Mouse (Mus musculus) cerebellum, adult 2 months (tissue): ENCODE data around the gene Mak. TPM values are rescaled to one million over a fixed set of nuclear protein-coding genes. Genes with fewer than 3 reads are reported as not detected.

ENCODE experiments used
- DNase-seq, 2 experiments: peaks; one replicate each; pipeline ENCODE4 v3.0.0; 2021
- H3K27ac ChIP-seq: fragments of 200-500 bp; 2 replicates; pipeline ENCODE4 v1.5.1; 2012; ENCODE audit warnings: low read length, control low read depth, inconsistent platforms; ENCODE audit not compliant: insufficient read depth
- H3K27me3 ChIP-seq: fragments of 200-500 bp; 2 replicates; pipeline ENCODE4 v1.6.1; 2012; ENCODE audit warnings: inconsistent platforms, mild to moderate bottlenecking, low read length, moderate library complexity; ENCODE audit not compliant: control insufficient read depth, insufficient read depth
- H3K4me1 ChIP-seq: fragments of 200-500 bp; 2 replicates; pipeline ENCODE4 v1.6.1; 2011; ENCODE audit warnings: low read length; ENCODE audit not compliant: control insufficient read depth, insufficient read depth
- H3K4me3 ChIP-seq: fragments of 200-500 bp; replicated peaks from 2 replicates; pipeline ENCODE3; 2011; ENCODE audit warnings: mild to moderate bottlenecking, low read depth, low read length, control low read depth; ENCODE audit not compliant: insufficient read depth
- CTCF ChIP-seq: fragments of 200-500 bp; IDR thresholded peaks from 2 replicates; pipeline ENCODE4 v1.5.1; 2011; ENCODE audit warnings: low read depth, mild to moderate bottlenecking, control low read depth, low read length, moderate library complexity, borderline replicate concordance; ENCODE audit not compliant: insufficient read depth
- POLR2A ChIP-seq: fragments of 200-500 bp; IDR thresholded peaks from 2 replicates; pipeline ENCODE4 v1.6.1; 2011; ENCODE audit warnings: low read length, control low read depth, borderline replicate concordance; ENCODE audit not compliant: insufficient read depth
- WGBS: fragments of 180-500 bp; shearing (Covaris S2); methylation state at CpG from one replicate; pipeline ENCODE4 v1.1.7; 2018; 5-methylcytosine and 5-hydroxymethylcytosine counted together
- polyA plus RNA-seq: library from polyadenylated mRNA; depleted of rRNA; stranded (reverse); fragments of >200 nt; gene quantifications from 2 replicates; pipeline ENCODE4 v1.2.3, GENCODE M21; 2012

Mak gene
- polyA plus RNA-seq, 1 experiment = 0.43 TPM

DNA sequence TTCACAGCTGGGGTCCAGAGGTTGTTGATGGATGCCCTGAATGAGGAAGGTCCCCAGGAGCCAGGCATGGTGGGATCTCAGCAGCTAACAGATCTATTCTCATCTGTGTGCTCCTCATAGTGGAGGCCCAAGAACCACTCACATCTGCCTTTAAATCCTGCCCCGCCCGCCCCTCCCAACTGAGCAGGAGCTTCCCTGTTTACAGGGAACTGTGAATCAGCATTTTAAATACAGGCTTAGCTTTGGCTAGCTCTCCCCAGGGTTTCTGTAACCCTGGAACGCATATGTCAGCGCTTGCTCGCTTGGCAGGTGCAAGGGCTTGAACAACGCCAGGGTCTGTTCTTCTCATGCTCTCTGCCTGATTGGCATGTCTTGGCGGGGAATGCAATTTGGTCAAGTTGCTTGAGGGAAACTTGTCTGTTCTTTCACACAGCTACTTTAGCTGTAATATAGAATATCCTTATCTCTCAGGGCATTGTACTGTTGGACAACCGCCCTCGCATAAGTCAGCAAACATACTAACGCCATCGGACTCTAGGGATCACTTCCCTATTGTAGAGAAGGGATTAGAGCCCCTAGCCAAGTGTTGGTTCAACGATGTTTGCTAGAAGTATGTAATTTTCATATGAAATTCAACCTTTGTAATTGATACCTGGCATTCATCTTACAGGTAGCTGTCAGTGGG, 24.5 kb upstream of the Mak start:
- no peaks in the 10 kb centered on the region for H3K27me3 ChIP-seq
- H3K4me1 ChIP-seq = no peaks in the 10 kb centered on the region
- H3K4me3 ChIP-seq = no peak overlapping the region
- DNase-seq = no peak
- TF ChIP-seq POLR2A = no peak
- TF ChIP-seq CTCF = no peak
- WGBS = 54% methylated on average over 12 of the region's 12 CpGs
- H3K27ac ChIP-seq = no peak overlapping the region

DNA sequence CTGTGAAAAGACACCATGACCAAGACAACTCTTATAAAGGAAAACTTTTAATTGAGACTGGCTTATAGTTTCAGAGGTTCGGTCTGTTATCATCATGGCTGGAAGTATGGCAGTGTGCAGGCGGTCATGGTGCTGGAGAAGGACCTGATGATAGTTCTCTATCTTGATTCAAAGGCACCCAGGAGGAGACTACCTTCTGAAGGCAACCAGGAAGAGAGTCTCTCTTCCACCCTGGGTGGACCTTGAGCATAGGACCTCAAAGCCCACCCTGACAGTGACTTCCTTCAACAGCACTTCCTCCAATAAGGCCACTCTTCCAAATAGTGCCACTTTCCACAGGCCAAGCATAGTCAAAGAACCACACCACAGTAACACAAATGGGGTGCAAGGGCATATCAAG, 20.5 kb upstream of the Mak start:
- no peaks in the 10 kb centered on the region for H3K4me1 ChIP-seq
- no peaks in the 10 kb centered on the region for H3K27me3 ChIP-seq
- 92% methylated on average over 2 of the region's 2 CpGs for WGBS
- H3K27ac ChIP-seq = no peak overlapping the region
- no peak for TF ChIP-seq CTCF
- no peak for TF ChIP-seq POLR2A
- no peak for DNase-seq
- H3K4me3 ChIP-seq = no peak overlapping the region

- H3K27me3 ChIP-seq = no peaks in the 10 kb centered on the region
- TF ChIP-seq POLR2A (no peak), CTCF (no peak)
- H3K4me3 ChIP-seq = no peak overlapping the region
- no peak overlapping the region for H3K27ac ChIP-seq
- 70% methylated on average over 15 of the region's 15 CpGs for WGBS
- DNase-seq = no peak
- H3K4me1 ChIP-seq = no peaks in the 10 kb centered on the region
Observed at GRCm38 (mm10) chr13:41098325-41098724, 18.8 kb upstream of the Mak start.

DNA sequence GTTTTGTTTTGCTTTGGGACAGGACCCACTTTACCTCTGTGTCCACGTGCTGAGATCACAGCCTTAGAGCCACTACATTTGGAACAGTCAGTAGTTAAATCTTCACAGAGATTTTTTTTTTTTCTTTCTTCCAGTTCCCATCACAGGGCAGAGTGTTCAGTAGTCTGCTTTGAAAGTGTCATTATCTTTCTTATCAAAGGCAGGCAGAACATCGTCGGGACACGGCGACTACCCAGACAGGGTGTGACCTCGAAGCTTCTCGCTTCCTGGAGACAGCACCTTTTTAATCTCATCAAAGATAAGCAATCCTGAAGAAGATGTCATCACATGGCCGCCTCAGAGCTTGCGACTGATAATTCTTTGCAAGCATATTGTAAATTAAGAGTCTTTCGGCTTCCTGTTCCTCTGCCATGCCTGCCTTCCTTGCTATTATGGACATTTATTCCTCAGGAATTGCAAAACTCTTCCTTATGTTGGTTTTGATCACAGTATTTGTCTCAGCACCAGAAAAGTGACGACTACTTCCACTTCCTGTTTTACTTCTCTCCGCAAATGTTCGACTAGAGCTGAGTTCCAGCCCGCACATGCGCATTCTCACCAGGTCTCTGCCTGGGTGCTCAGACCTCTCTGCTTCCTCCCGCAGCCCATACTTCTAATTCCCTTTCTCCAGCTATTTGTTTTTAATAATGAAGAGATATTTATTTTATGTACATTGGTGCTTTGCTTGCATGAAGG, 18.0 kb upstream of the Mak start:
- Histone ChIP-seq H3K27me3 (no peaks in the 10 kb centered on the region), H3K4me1 (no peaks in the 10 kb centered on the region), H3K27ac (no peak overlapping the region), H3K4me3 (no peak overlapping the region)
- DNase-seq = no peak
- WGBS = 90% methylated on average over 16 of the region's 16 CpGs
- TF ChIP-seq POLR2A (no peak), CTCF (no peak)

- WGBS = 67% methylated on average over 10 of the region's 10 CpGs
- no peak overlapping the region for H3K4me3 ChIP-seq
- no peaks in the 10 kb centered on the region for H3K27me3 ChIP-seq
- H3K4me1 ChIP-seq = no peaks in the 10 kb centered on the region
- H3K27ac ChIP-seq = no peak overlapping the region
- no peak for DNase-seq
- TF ChIP-seq CTCF (no peak), POLR2A (no peak)
Observed at GRCm38 (mm10) chr13:41094160-41094559, 14.7 kb upstream of the Mak start.

- Histone ChIP-seq H3K27me3 (no peaks in the 10 kb centered on the region), H3K27ac (no peak overlapping the region), H3K4me1 (no peaks in the 10 kb centered on the region), H3K4me3 (no peak overlapping the region)
- TF ChIP-seq CTCF = no peak
- no peak for DNase-seq
- 42% methylated on average over 10 of the region's 10 CpGs for WGBS
Observed at GRCm38 (mm10) chr13:41091271-41091670, 11.8 kb upstream of the Mak start.

DNA sequence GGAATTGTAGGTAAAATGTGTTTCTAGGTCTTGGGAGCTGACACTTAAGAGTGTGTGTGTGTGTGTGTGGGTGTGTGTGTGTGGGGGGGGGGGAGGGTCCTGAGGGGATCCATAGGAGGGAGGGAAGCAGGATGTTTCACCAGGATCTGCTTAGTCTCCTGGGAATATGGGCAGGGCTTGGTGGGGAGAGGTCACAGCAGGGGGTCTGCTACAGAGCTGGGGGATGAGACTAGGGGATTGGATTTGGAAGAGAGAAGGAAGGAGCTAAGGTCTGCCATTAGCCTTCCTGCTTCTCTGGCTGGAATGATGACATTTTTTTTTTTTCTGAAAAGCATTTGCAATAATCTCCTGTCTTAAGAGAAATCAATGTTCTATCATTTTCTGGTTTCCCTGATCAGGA, 9.2 kb upstream of the Mak start:
- no peak overlapping the region for H3K27ac ChIP-seq
- no peaks in the 10 kb centered on the region for H3K27me3 ChIP-seq
- H3K4me3 ChIP-seq = no peak overlapping the region
- no peaks in the 10 kb centered on the region for H3K4me1 ChIP-seq
- TF ChIP-seq CTCF (no peak), POLR2A (no peak)
- DNase-seq = no peak

GRCm38 (mm10) chr13:41085140-41085539, 5.6 kb upstream of the Mak start:
- H3K4me1 ChIP-seq = no peaks in the 10 kb centered on the region
- 21% methylated on average over 2 of the region's 2 CpGs for WGBS
- no peak for DNase-seq
- no peaks in the 10 kb centered on the region for H3K27me3 ChIP-seq
- TF ChIP-seq POLR2A = no peak
- TF ChIP-seq CTCF = no peak
- H3K27ac ChIP-seq = no peak overlapping the region
- H3K4me3 ChIP-seq = no peak overlapping the region
